Mouse (Mus musculus) lung, embryonic 14.5 days (tissue): Measurements from ENCODE around the gene Foxr1. TPM values are rescaled to one million over a fixed set of nuclear protein-coding genes. Genes with fewer than 3 reads are reported as not detected.

Experiments
- ATAC-seq: fragments of 200-750 bp; cut with Nextera tagmentation; 2 replicates; pipeline ENCODE4 v1.8.0; 2017; ENCODE audit warnings: mild to moderate bottlenecking, moderate TSS enrichment, moderate library complexity; ENCODE audit not compliant: insufficient read depth
- DNase-seq: peaks from one replicate; pipeline ENCODE4 v3.0.0-alpha.2; 2015
- H3K27ac ChIP-seq: fragments of 300-500 bp; sonication (generic); 2 replicates; pipeline ENCODE4 v1.5.1; 2014; ENCODE audit warnings: low read depth, mild to moderate bottlenecking, moderate library complexity
- H3K27me3 ChIP-seq: fragments of 300-500 bp; sonication (generic); 2 replicates; pipeline ENCODE4 v1.6.1; 2014; ENCODE audit warnings: low read length, control low read depth; ENCODE audit not compliant: insufficient read depth
- H3K36me3 ChIP-seq: fragments of 300-500 bp; sonication (generic); 2 replicates; pipeline ENCODE4 v1.6.1; 2014; ENCODE audit warnings: control low read depth; ENCODE audit not compliant: insufficient read depth
- H3K4me1 ChIP-seq: fragments of 300-500 bp; sonication (generic); 2 replicates; pipeline ENCODE4 v1.6.1; 2014; ENCODE audit warnings: antibody characterized with exemption, control low read depth; ENCODE audit not compliant: insufficient read depth
- H3K4me2 ChIP-seq: fragments of 300-500 bp; sonication (generic); 2 replicates; pipeline ENCODE4 v1.6.1; 2014; ENCODE audit warnings: mild to moderate bottlenecking
- H3K4me3 ChIP-seq: fragments of 300-500 bp; sonication (generic); 2 replicates; pipeline ENCODE4 v1.5.1; 2014; ENCODE audit warnings: low read depth, low read length
- H3K9ac ChIP-seq: fragments of 300-500 bp; sonication (generic); 2 replicates; pipeline ENCODE4 v1.6.1; 2014
- H3K9me3 ChIP-seq: fragments of 300-500 bp; sonication (generic); 2 replicates; pipeline ENCODE4 v1.6.1; 2016; ENCODE audit warnings: low read depth, low read length, control low read depth
- CTCF ChIP-seq: IDR thresholded peaks from 2 replicates; pipeline ENCODE4 v1.5.1; 2016; ENCODE audit warnings: antibody characterized with exemption, low read depth
- WGBS: fragments of 180-500 bp; shearing (Covaris S2); extraction: QIAGEN DNeasy Blood & Tissue Kit; methylation state at CpG from one replicate; pipeline ENCODE4 v1.1.7; 2014; 5-methylcytosine and 5-hydroxymethylcytosine counted together
- polyA plus RNA-seq: library from polyadenylated mRNA; unstranded; fragments of >200 nt; fragmentation: Nextera tagmentation; extraction: Ambion mirVana; gene quantifications from 2 replicates; pipeline ENCODE4 v1.2.1, GENCODE M21; 2014

Foxr1 gene
- polyA plus RNA-seq, 1 experiment from 2014 or later: not detected

- H3K9ac ChIP-seq: peak overlapping the region; percentile 82; the same call in 1 of the 2 replicates
- DNase-seq (peak; percentile 93), ATAC-seq (no peak; the same call in 1 of the 2 replicates)
- H3K27ac ChIP-seq: peak overlapping the region; percentile 99
- TF ChIP-seq CTCF: peak; percentile 94
- no peaks in the 10 kb centered on the region for H3K9me3 ChIP-seq
- WGBS: 4% methylated on average over 24 of the region's 24 CpGs
- H3K4me1 ChIP-seq: no peaks in the 10 kb centered on the region
- H3K36me3 ChIP-seq: no peaks in the 10 kb centered on the region
- H3K4me2 ChIP-seq: peak overlapping the region; percentile 72
- no peaks in the 10 kb centered on the region for H3K27me3 ChIP-seq
- H3K4me3 ChIP-seq: peak overlapping the region; percentile 75
Observed at GRCm38 (mm10) chr9:44477339-44478228, 36.6 kb upstream of the Foxr1 start.

- Histone ChIP-seq H3K36me3 (no peaks in the 10 kb centered on the region), H3K4me3 (no peak overlapping the region), H3K4me2 (no peak overlapping the region), H3K27me3 (no peaks in the 10 kb centered on the region), H3K4me1 (no peaks in the 10 kb centered on the region), H3K9me3 (no peaks in the 10 kb centered on the region), H3K27ac (no peak overlapping the region), H3K9ac (no peak overlapping the region)
- 89% methylated on average over 3 of the region's 3 CpGs for WGBS
- peak; percentile 4 for DNase-seq
- peak; percentile 40 for TF ChIP-seq CTCF
- no peak for ATAC-seq
Observed at GRCm38 (mm10) chr9:44475936-44476335, 35.0 kb upstream of the Foxr1 start.

- Histone ChIP-seq H3K27me3 (no peaks in the 10 kb centered on the region), H3K36me3 (no peaks in the 10 kb centered on the region), H3K4me1 (no peaks in the 10 kb centered on the region), H3K9ac (no peak overlapping the region), H3K4me3 (no peak overlapping the region), H3K9me3 (no peaks in the 10 kb centered on the region), H3K27ac (no peak overlapping the region), H3K4me2 (no peak overlapping the region)
- DNase-seq: no peak
- no peak for ATAC-seq
- TF ChIP-seq CTCF: no peak
- WGBS: 24% methylated on average over 1 of the region's 1 CpGs
Observed at GRCm38 (mm10) chr9:44474327-44474726, 33.4 kb upstream of the Foxr1 start.

- Histone ChIP-seq H3K27me3 (no peaks in the 10 kb centered on the region), H3K4me3 (no peak overlapping the region), H3K9ac (no peak overlapping the region), H3K4me2 (no peak overlapping the region), H3K36me3 (no peaks in the 10 kb centered on the region), H3K27ac (no peak overlapping the region), H3K4me1 (no peaks in the 10 kb centered on the region), H3K9me3 (no peaks in the 10 kb centered on the region)
- TF ChIP-seq CTCF: peak; percentile 37
- 54% methylated on average over 3 of the region's 3 CpGs for WGBS
- ATAC-seq: no peak
- no peak for DNase-seq
Observed at GRCm38 (mm10) chr9:44473184-44473583, 32.2 kb upstream of the Foxr1 start.

- H3K4me2 ChIP-seq: no peak overlapping the region
- no peaks in the 10 kb centered on the region for H3K27me3 ChIP-seq
- H3K36me3 ChIP-seq: no peaks in the 10 kb centered on the region
- DNase-seq (no peak), ATAC-seq (no peak)
- H3K27ac ChIP-seq: no peak overlapping the region
- TF ChIP-seq CTCF: no peak
- H3K9me3 ChIP-seq: no peaks in the 10 kb centered on the region
- 50% methylated on average over 2 of the region's 2 CpGs for WGBS
- no peaks in the 10 kb centered on the region for H3K4me1 ChIP-seq
- H3K4me3 ChIP-seq: no peak overlapping the region
- H3K9ac ChIP-seq: no peak overlapping the region
Observed at GRCm38 (mm10) chr9:44468800-44469199, 27.9 kb upstream of the Foxr1 start.

- ATAC-seq: no peak
- no peak for TF ChIP-seq CTCF
- Histone ChIP-seq H3K4me2 (no peak overlapping the region), H3K9ac (no peak overlapping the region), H3K4me1 (no peaks in the 10 kb centered on the region), H3K9me3 (no peaks in the 10 kb centered on the region), H3K27me3 (no peaks in the 10 kb centered on the region), H3K4me3 (no peak overlapping the region), H3K36me3 (no peaks in the 10 kb centered on the region), H3K27ac (no peak overlapping the region)
- WGBS: 49% methylated on average over 7 of the region's 7 CpGs
- no peak for DNase-seq
Observed at GRCm38 (mm10) chr9:44468224-44468623, 27.3 kb upstream of the Foxr1 start.

- peak; percentile 5 for DNase-seq
- WGBS: 64% methylated on average over 5 of the region's 5 CpGs
- no peak overlapping the region for H3K27ac ChIP-seq
- no peak for ATAC-seq
- H3K9me3 ChIP-seq: no peaks in the 10 kb centered on the region
- H3K9ac ChIP-seq: no peak overlapping the region
- 0 out of 2 replicates have a peak, but pooled peaks cover 2% of the 10 kb centered on the region for H3K27me3 ChIP-seq
- no peaks in the 10 kb centered on the region for H3K36me3 ChIP-seq
- no peak overlapping the region for H3K4me2 ChIP-seq
- H3K4me1 ChIP-seq: no peaks in the 10 kb centered on the region
- no peak for TF ChIP-seq CTCF
- no peak overlapping the region for H3K4me3 ChIP-seq
Observed at GRCm38 (mm10) chr9:44461950-44462349, 21.0 kb upstream of the Foxr1 start.
